Mouse (Mus musculus) liver, embryonic 12.5 days (tissue): ENCODE data around the gene Car10. TPM values are rescaled to one million over a fixed set of nuclear protein-coding genes. Genes with fewer than 3 reads are reported as not detected.

Source experiments
- ATAC-seq: fragments of 200-750 bp; cut with Nextera tagmentation; 2 replicates; pipeline ENCODE4 v1.8.0; 2017; ENCODE audit warnings: moderate number of reproducible peaks, mild to moderate bottlenecking, moderate library complexity
- H3K27ac ChIP-seq: fragments of 300-500 bp; sonication (generic); 2 replicates; pipeline ENCODE4 v1.5.1; 2016; ENCODE audit warnings: mild to moderate bottlenecking
- H3K27me3 ChIP-seq: fragments of 300-500 bp; sonication (generic); replicated peaks from 2 replicates; pipeline ENCODE4 v1.6.1; 2016; ENCODE audit warnings: mild to moderate bottlenecking, moderate library complexity
- H3K36me3 ChIP-seq: fragments of 300-500 bp; sonication (generic); 2 replicates; pipeline ENCODE4 v1.6.1; 2016; ENCODE audit warnings: mild to moderate bottlenecking, moderate library complexity
- H3K4me1 ChIP-seq: fragments of 300-500 bp; sonication (generic); 2 replicates; pipeline ENCODE4 v1.6.1; 2016
- H3K4me2 ChIP-seq: fragments of 300-500 bp; sonication (generic); 2 replicates; pipeline ENCODE4 v1.6.1; 2016; ENCODE audit warnings: mild to moderate bottlenecking, moderate library complexity
- H3K4me3 ChIP-seq: fragments of 300-500 bp; sonication (generic); 2 replicates; pipeline ENCODE4 v1.5.1; 2016; ENCODE audit warnings: mild to moderate bottlenecking, moderate library complexity
- H3K9ac ChIP-seq: fragments of 300-500 bp; sonication (generic); 2 replicates; pipeline ENCODE4 v1.6.1; 2016; ENCODE audit warnings: mild to moderate bottlenecking, moderate library complexity
- H3K9me3 ChIP-seq: fragments of 300-500 bp; sonication (generic); replicated peaks from 2 replicates; pipeline ENCODE4 v1.6.1; 2016; ENCODE audit warnings: mild to moderate bottlenecking, moderate library complexity
- WGBS: fragments of 180-500 bp; shearing (Covaris S2); methylation state at CpG from one replicate; pipeline ENCODE4 v1.1.7; 2016; ENCODE audit not compliant: insufficient replicate concordance; 5-methylcytosine and 5-hydroxymethylcytosine counted together
- polyA plus RNA-seq: library from polyadenylated mRNA; unstranded; fragments of >200 nt; fragmentation: Nextera tagmentation; extraction: Ambion mirVana; gene quantifications from 2 replicates; pipeline ENCODE4 v1.2.1, GENCODE M21; 2016

The Car10 gene
- polyA plus RNA-seq, 1 experiment from 2014 or later = 0.05 TPM

DNA sequence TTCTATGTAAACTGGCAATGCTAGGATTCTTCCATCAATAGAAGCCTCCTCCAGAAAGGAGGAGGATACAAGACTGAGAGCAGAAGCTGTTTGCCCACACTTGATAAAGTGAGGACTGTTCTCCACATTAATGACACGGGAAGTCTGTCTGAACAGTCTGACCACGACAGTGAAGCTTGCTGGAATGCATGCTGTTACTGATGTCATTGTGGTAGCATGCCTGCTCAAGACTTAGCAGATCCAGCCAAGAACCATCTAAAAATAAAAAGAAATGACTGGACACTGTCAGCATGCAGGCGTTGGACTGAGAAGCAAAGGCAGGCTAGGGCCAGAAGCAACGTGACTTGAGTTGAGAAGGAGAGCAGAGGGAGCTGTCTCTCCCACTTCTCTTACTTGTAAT is 87.6 kb downstream of the Car10 start:
- no peaks in the 10 kb centered on the region for H3K27me3 ChIP-seq
- no peak overlapping the region for H3K27ac ChIP-seq
- 40% methylated on average over 4 of the region's 4 CpGs for WGBS
- no peaks in the 10 kb centered on the region for H3K36me3 ChIP-seq
- H3K4me3 ChIP-seq = no peak overlapping the region
- H3K4me1 ChIP-seq = no peaks in the 10 kb centered on the region
- no peak for ATAC-seq
- no peak overlapping the region for H3K9ac ChIP-seq
- H3K4me2 ChIP-seq = no peak overlapping the region
- H3K9me3 ChIP-seq = no peaks in the 10 kb centered on the region

DNA sequence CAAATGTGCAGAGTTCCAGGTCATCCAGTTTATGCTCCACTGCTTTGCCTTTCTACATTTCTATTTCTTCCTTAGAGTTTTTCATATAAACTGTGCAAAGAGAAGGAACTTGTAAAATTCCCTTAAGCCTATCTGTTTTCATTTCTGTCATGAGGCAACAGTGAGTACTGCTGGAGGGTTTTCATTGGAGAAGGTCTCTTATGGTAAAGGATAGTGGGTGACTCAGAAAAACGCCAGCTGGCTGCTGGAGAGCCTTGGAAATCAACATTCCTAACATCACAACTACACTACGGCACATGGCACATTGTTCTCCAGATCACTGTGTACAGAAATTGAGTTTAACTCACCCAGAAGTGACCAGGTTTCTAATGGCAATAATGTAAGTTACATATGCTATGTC is 88.3 kb downstream of the Car10 start:
- no peaks in the 10 kb centered on the region for H3K27me3 ChIP-seq
- no peaks in the 10 kb centered on the region for H3K36me3 ChIP-seq
- no peak overlapping the region for H3K9ac ChIP-seq
- no peak overlapping the region for H3K4me3 ChIP-seq
- H3K27ac ChIP-seq = no peak overlapping the region
- no peaks in the 10 kb centered on the region for H3K4me1 ChIP-seq
- no peak overlapping the region for H3K4me2 ChIP-seq
- 50% methylated on average over 2 of the region's 2 CpGs for whole genome bisulfite sequencing
- H3K9me3 ChIP-seq = no peaks in the 10 kb centered on the region
- ATAC-seq = no peak

DNA sequence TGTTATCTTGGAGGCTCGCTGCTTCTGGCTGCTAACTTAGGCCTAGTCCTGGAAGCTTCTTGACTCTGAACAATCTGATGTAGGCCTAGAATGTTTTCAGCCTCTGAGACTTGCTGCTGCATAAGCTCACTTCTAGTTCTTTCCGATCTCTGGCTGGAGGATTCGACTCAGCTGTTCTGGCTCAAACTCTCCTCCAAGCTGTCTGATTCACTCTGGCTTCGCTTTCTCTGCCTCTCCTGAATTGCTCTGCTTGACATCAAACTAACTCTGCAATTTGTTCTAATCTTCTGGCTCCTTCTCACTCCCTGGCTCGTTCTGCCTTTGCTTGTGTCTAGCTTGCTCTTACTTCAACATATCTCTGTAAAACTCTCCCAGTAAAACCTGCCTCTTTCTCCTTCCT is 90.8 kb downstream of the Car10 start:
- Histone ChIP-seq H3K4me3 (no peak overlapping the region), H3K9ac (no peak overlapping the region), H3K4me2 (no peak overlapping the region), H3K27ac (no peak overlapping the region), H3K4me1 (no peaks in the 10 kb centered on the region), H3K9me3 (no peaks in the 10 kb centered on the region), H3K27me3 (no peaks in the 10 kb centered on the region), H3K36me3 (no peaks in the 10 kb centered on the region)
- no peak for ATAC-seq
- 61% methylated on average over 5 of the region's 5 CpGs for WGBS

DNA sequence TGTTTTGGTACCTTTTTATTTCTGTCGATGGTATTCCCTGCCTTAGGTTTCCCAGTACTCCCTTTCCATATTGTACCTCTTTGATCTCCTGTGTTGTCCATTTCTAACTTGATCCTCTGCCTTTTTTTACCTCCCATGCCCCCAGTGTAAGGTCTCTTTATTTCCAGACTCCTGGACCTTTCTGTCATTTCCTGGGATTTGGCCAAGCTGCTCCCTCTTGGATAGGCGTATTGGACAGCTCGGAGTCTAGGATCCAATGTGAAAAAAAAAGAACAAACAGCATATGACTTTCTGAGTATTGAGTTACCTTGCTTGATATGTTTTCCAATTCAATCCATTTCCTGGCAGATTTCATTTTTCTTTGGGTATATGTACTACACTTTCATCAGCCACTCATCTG is 102.2 kb downstream of the Car10 start:
- Histone ChIP-seq H3K27ac (no peak overlapping the region), H3K4me1 (no peaks in the 10 kb centered on the region), H3K9ac (no peak overlapping the region), H3K27me3 (no peaks in the 10 kb centered on the region), H3K4me3 (no peak overlapping the region), H3K36me3 (no peaks in the 10 kb centered on the region), H3K9me3 (no peaks in the 10 kb centered on the region), H3K4me2 (no peak overlapping the region)
- no peak for ATAC-seq
- WGBS = 73% methylated on average over 3 of the region's 3 CpGs

DNA sequence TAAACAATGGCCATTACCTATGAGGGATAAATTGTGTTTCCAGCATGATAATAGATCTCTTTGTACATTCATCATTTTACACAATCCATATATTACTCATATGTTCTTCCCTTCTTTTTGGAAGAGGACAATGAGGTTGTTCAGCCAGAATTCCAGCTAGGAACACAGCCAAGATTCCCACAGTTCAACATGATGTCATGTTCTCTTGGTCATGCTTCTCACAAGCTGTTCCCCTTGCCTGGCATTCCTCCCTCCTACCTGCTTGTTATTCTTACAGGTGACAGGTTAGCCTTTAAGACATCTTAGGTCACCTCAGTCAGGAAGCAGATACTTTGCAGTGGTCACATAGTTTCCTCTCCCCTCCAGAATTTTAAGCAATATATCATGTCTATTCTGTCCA is 119.6 kb downstream of the Car10 start:
- Histone ChIP-seq H3K4me2 (no peak overlapping the region), H3K27ac (no peak overlapping the region), H3K4me1 (no peaks in the 10 kb centered on the region), H3K9me3 (no peaks in the 10 kb centered on the region), H3K9ac (no peak overlapping the region), H3K27me3 (no peaks in the 10 kb centered on the region), H3K4me3 (no peak overlapping the region), H3K36me3 (no peaks in the 10 kb centered on the region)
- ATAC-seq = no peak

DNA sequence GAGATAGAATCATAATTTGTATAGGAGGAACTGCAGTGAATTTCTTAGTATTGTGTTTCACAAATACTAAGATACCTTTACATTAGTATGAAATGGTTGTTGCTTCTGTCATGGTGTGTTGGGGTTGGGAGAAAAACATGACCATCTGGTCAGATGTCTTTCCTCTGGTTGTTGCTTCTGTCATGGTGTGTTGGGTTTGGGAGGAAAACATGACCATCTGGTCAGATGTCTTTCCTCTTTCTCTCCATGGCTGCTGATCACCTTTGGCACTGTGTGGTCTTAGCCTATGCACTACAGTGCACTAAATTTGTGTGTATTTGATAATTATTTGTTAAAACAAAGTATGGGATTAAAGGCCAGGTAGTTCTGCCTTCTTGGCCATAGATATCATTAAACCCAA is 132.2 kb downstream of the Car10 start:
- Histone ChIP-seq H3K4me1 (no peaks in the 10 kb centered on the region), H3K36me3 (no peaks in the 10 kb centered on the region)
- ATAC-seq = no peak

DNA sequence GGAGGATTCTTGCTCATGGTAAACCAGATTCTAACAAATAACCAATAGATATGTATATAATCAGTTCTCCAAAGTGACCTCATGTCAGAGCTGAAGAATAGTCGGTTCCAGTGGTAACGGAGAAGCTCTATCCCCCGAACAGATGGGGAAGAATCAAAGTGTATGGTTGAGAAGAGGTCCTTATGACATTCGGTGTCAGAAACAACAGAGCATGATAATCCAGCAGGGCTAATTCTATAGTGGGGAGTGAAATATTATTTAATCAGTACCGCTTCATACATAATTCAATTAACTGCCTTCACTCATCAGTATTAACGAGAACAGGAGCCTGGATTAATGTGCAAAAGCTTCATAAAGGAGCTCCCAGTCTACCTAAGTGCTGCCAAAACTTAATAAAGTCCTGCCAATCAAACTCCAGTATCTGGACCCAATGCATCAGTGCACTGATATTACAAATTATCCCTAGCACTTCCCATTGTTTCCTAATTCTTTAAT is 152.0 kb downstream of the Car10 start:
- Histone ChIP-seq H3K36me3 (no peaks in the 10 kb centered on the region), H3K9ac (no peak overlapping the region), H3K27ac (no peak overlapping the region), H3K9me3 (no peaks in the 10 kb centered on the region), H3K4me3 (no peak overlapping the region), H3K4me1 (no peaks in the 10 kb centered on the region), H3K4me2 (no peak overlapping the region), H3K27me3 (no peaks in the 10 kb centered on the region)
- WGBS = 67% methylated on average over 6 of the region's 6 CpGs
- ATAC-seq = no peak

More for the DNA sequence above, 132.2 kb downstream of the Car10 start:
- Histone ChIP-seq H3K9ac (no peak overlapping the region), H3K4me2 (no peak overlapping the region), H3K27me3 (no peaks in the 10 kb centered on the region), H3K27ac (no peak overlapping the region), H3K9me3 (0 out of 2 replicates have a peak, but pooled peaks cover 3% of the 10 kb centered on the region), H3K4me3 (no peak overlapping the region)

DNA sequence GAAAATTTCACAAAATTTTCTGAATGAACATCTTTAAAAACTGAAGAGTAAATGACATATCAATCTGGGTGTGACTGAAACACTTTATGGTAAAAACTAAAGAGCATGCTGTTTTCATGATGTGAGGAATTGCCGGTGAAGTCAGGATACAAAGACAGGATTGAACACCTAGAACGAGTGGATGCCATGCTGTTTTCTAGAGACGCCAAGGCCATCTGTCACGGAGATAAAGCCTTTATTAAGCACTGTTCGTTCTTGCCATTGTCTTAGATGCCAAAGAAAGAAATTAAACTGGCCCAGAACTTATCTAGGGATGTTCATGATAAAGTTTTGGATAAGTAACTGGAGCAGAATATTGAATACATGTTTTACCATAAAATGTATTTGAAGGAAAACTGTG is 153.9 kb downstream of the Car10 start:
- WGBS = 60% methylated on average over 5 of the region's 5 CpGs
- Histone ChIP-seq H3K4me2 (no peak overlapping the region), H3K4me1 (no peaks in the 10 kb centered on the region), H3K27ac (no peak overlapping the region), H3K9me3 (no peaks in the 10 kb centered on the region), H3K4me3 (no peak overlapping the region), H3K36me3 (no peaks in the 10 kb centered on the region), H3K9ac (no peak overlapping the region), H3K27me3 (no peaks in the 10 kb centered on the region)
- ATAC-seq = no peak

DNA sequence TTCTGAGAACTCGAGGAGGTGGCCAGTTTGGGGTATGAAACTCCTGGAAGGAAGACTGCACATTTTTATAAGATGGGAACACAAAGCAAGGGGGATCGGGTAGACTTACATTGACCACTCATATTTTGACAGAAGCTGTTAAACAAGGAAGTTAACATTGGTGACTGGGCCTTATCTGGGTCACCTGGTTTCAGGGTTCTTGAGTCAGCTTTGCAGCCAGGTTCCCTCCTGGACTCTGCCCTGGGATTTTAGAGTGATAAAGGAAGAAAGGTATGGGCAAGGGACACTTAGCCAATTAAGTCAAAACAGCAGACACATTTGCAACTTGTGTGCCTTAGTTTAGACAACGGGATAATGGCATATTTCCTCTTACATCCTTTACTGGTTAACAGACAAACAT is 166.2 kb downstream of the Car10 start:
- Histone ChIP-seq H3K9ac (no peak overlapping the region), H3K9me3 (no peaks in the 10 kb centered on the region), H3K4me2 (no peak overlapping the region), H3K27ac (no peak overlapping the region), H3K36me3 (no peaks in the 10 kb centered on the region), H3K27me3 (no peaks in the 10 kb centered on the region), H3K4me1 (no peaks in the 10 kb centered on the region), H3K4me3 (no peak overlapping the region)
- 47% methylated on average over 3 of the region's 3 CpGs for WGBS
- no peak for ATAC-seq

DNA sequence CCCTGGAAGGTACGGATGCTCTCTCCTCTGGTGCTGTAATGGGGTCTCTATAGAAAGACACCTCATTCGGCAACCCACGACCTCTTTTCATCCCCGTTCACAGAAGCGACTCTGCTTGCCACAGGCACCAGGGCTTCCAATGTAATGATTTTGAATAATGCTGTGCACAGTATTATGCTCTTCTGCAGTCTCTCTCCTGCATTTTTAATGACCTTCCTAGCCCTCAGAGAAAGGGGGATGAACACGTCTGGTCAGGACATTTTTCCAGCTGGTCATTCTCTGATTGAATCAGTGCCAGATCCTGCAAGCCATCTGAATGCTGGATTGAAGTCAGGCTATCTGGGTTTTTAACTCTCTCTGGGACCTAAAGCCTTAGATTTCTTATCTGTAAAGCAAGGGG is 174.2 kb downstream of the Car10 start:
- no peaks in the 10 kb centered on the region for H3K9me3 ChIP-seq
- H3K4me2 ChIP-seq = no peak overlapping the region
- ATAC-seq = no peak
- H3K4me3 ChIP-seq = no peak overlapping the region
- H3K36me3 ChIP-seq = no peaks in the 10 kb centered on the region
- 73% methylated on average over 6 of the region's 6 CpGs for WGBS
- no peaks in the 10 kb centered on the region for H3K27me3 ChIP-seq
- H3K4me1 ChIP-seq = no peaks in the 10 kb centered on the region
- H3K27ac ChIP-seq = no peak overlapping the region
- no peak overlapping the region for H3K9ac ChIP-seq

DNA sequence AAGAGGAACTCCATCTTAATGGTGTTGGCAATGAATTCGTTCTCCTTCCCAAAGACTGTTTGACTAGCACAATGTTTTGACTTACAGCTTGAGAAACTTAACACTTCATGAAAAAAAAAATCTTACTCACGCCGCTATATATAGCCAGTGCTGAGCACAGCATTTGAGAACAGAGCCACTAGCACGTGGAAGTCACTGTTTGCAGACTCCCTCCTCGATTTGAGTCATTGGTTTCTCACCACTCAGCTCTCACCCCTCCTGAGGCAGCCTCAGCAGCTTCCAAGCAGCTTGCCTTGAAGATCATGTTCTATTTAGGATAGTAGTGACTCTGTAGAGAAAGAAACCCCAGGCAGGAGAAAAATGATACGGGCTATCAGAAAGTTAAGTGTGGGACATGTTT is 176.1 kb downstream of the Car10 start:
- no peaks in the 10 kb centered on the region for H3K27me3 ChIP-seq
- H3K9me3 ChIP-seq = no peaks in the 10 kb centered on the region
- H3K4me1 ChIP-seq = no peaks in the 10 kb centered on the region
- H3K4me2 ChIP-seq = no peak overlapping the region
- H3K36me3 ChIP-seq = no peaks in the 10 kb centered on the region
- H3K9ac ChIP-seq = no peak overlapping the region
- WGBS = 44% methylated on average over 6 of the region's 6 CpGs
- no peak overlapping the region for H3K4me3 ChIP-seq
- ATAC-seq = no peak
- H3K27ac ChIP-seq = no peak overlapping the region

DNA sequence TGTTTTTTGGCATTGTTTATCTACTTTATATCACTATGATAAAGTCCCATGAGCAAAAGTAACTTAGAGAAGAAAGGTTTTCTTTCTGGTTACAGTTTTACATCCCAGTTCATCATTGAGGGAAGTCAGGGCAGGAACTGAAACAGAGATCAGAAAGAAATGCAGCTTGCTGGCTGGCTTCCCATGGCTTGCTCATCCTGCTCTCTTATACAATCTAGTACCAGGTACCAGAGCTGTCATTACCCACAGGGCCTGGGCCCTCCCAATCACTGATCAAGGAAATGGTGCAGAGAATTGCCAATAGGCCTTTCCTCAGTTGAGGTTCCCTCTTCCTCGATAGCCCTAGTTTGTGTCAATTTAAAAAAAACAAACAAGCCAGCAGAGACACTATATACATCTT is 195.8 kb downstream of the Car10 start:
- H3K27ac ChIP-seq = no peak overlapping the region
- H3K4me2 ChIP-seq = no peak overlapping the region
- no peak overlapping the region for H3K4me3 ChIP-seq
- H3K36me3 ChIP-seq = no peaks in the 10 kb centered on the region
- H3K9me3 ChIP-seq = no peaks in the 10 kb centered on the region
- 66% methylated on average over 1 of the region's 1 CpGs for WGBS
- H3K27me3 ChIP-seq = no peaks in the 10 kb centered on the region
- no peak overlapping the region for H3K9ac ChIP-seq
- no peaks in the 10 kb centered on the region for H3K4me1 ChIP-seq
- no peak for ATAC-seq

DNA sequence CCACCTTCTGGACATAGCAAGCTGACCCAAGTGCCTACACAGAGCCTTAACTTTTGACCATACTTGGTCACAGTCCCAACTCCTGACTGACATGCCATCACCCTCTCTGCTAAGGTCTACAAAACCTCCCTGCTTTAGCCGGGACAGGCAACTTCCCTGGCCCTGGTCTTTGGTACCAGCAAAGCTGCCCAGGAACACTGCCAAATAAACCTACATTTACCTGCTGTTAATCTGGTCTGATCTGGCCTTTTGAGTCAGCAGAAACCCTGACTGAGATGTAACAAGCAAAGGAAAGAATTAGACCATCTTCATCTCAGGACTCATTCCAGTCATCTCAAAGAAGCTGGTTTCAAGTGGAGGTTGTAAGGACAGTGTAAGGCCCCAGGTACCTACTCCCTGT is 212.2 kb downstream of the Car10 start:
- H3K27ac ChIP-seq = no peak overlapping the region
- no peaks in the 10 kb centered on the region for H3K27me3 ChIP-seq
- 61% methylated on average over 1 of the region's 1 CpGs for WGBS
- H3K4me1 ChIP-seq = no peaks in the 10 kb centered on the region
- no peak overlapping the region for H3K4me2 ChIP-seq
- H3K9ac ChIP-seq = no peak overlapping the region
- no peaks in the 10 kb centered on the region for H3K36me3 ChIP-seq
- no peak overlapping the region for H3K4me3 ChIP-seq
- H3K9me3 ChIP-seq = 0 out of 2 replicates have a peak, but pooled peaks cover under 1% of the 10 kb centered on the region
- no peak for ATAC-seq
